Mouse (Mus musculus): Measurements from ENCODE around the gene Ikzf3. TPM values are rescaled to one million over a fixed set of nuclear protein-coding genes. Genes with fewer than 3 reads are reported as not detected.

The Ikzf3 gene
- polyA plus RNA-seq, 1 experiment from 2014 or later, result not detected

DNA sequence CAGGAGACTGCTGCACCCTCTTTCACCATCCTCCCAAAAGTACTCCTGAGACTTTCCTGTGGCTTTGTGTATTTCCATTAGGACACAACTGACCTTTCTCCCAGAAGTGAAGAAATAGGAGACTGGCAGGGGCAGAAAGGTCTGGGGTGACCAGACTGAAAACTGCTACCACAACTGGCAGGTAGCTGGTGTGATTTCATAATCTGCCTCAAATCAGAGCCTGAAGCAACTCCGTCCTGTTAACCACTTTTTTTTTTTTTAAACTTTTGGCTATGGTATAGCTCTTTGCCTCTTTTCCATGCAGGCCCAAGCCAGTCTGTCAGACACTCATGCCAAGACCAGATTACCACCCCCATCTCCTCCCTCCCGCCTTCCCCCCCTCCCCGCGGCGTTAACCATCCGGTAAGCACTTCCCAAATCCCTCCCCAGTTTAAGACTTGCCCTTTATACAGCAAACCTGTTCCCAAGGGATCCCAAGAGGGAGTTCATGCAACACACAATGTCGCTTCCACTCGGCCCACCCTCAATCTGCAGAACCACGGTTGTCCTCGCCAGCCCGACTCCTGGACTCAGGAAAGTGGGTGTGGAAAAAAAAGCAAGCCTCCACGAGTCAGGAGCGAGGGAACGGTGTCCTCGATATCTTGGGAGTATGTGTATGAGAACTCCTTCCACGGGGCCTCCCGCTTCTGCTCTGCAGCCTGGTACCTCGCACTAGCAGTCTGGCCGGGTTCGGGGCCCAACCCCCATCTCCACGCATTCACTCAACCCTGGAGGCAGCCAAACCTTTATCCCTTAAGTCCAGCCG lies 40.5 kb upstream of the Ikzf3 start:
- H3K4me2 ChIP-seq (ENCODE audit: low read depth), result peak overlapping the region; percentile 81
- peaks cover 23% of the 10 kb centered on the region for H3K4me1 ChIP-seq (ENCODE audit: control insufficient read depth, insufficient read depth, low read length)
- peak; percentile 39; the same call in 1 of the 2 replicates for ATAC-seq (ENCODE audit: insufficient read depth, low FRiP score, low TSS enrichment)
- H3K9ac ChIP-seq (ENCODE audit: low read length), result peak overlapping the region; percentile 76
- 3% methylated on average over 22 of the region's 22 CpGs for WGBS
- no peak for DNase-seq (ENCODE audit: low spot score)
- H3K4me3 ChIP-seq (ENCODE audit: low read depth, low read length), result peak overlapping the region; percentile 82
- H3K9me3 ChIP-seq (ENCODE audit: control insufficient read depth, low read length), result no peaks in the 10 kb centered on the region
- no peaks in the 10 kb centered on the region for H3K27me3 ChIP-seq (ENCODE audit: control insufficient read depth, insufficient read depth, low read length)
- peaks cover 7% of the 10 kb centered on the region for H3K36me3 ChIP-seq (ENCODE audit: control insufficient read depth, insufficient read depth, low read length)
- H3K27ac ChIP-seq (ENCODE audit: low read depth, low read length), result no peak overlapping the region

- H3K9ac ChIP-seq (ENCODE audit: low read length), result no peak overlapping the region
- WGBS, result 93% methylated on average over 6 of the region's 6 CpGs
- H3K36me3 ChIP-seq (ENCODE audit: control insufficient read depth, insufficient read depth, low read length), result peaks cover 7% of the 10 kb centered on the region
- peaks cover 23% of the 10 kb centered on the region for H3K4me1 ChIP-seq (ENCODE audit: control insufficient read depth, insufficient read depth, low read length)
- no peak overlapping the region for H3K4me3 ChIP-seq (ENCODE audit: low read depth, low read length)
- DNase-seq (ENCODE audit: low spot score), result no peak
- no peaks in the 10 kb centered on the region for H3K9me3 ChIP-seq (ENCODE audit: control insufficient read depth, low read length)
- no peaks in the 10 kb centered on the region for H3K27me3 ChIP-seq (ENCODE audit: control insufficient read depth, insufficient read depth, low read length)
- no peak overlapping the region for H3K27ac ChIP-seq (ENCODE audit: low read depth, low read length)
- H3K4me2 ChIP-seq (ENCODE audit: low read depth), result no peak overlapping the region
- ATAC-seq (ENCODE audit: insufficient read depth, low FRiP score, low TSS enrichment), result no peak
These were observed 38.9 kb upstream of the Ikzf3 start for GRCm38 (mm10) chr11:98584629-98585177.

GRCm38 (mm10) chr11:98584146-98584545 lies 38.3 kb upstream of the Ikzf3 start:
- H3K9ac ChIP-seq (ENCODE audit: low read length), result no peak overlapping the region
- no peak overlapping the region for H3K27ac ChIP-seq (ENCODE audit: low read depth, low read length)
- no peak overlapping the region for H3K4me3 ChIP-seq (ENCODE audit: low read depth, low read length)
- peaks cover 23% of the 10 kb centered on the region for H3K4me1 ChIP-seq (ENCODE audit: control insufficient read depth, insufficient read depth, low read length)
- no peak for ATAC-seq (ENCODE audit: insufficient read depth, low FRiP score, low TSS enrichment)
- H3K4me2 ChIP-seq (ENCODE audit: low read depth), result no peak overlapping the region
- no peaks in the 10 kb centered on the region for H3K9me3 ChIP-seq (ENCODE audit: control insufficient read depth, low read length)
- DNase-seq (ENCODE audit: low spot score), result no peak
- 45% methylated on average over 1 of the region's 1 CpGs for WGBS
- H3K36me3 ChIP-seq (ENCODE audit: control insufficient read depth, insufficient read depth, low read length), result peaks cover 7% of the 10 kb centered on the region
- no peaks in the 10 kb centered on the region for H3K27me3 ChIP-seq (ENCODE audit: control insufficient read depth, insufficient read depth, low read length)

GRCm38 (mm10) chr11:98583571-98583970 lies 37.7 kb upstream of the Ikzf3 start:
- 27% methylated on average over 3 of the region's 3 CpGs for WGBS
- H3K27me3 ChIP-seq (ENCODE audit: control insufficient read depth, insufficient read depth, low read length), result no peaks in the 10 kb centered on the region
- DNase-seq (ENCODE audit: low spot score) (no peak), ATAC-seq (ENCODE audit: insufficient read depth, low FRiP score, low TSS enrichment) (no peak)
- H3K4me2 ChIP-seq (ENCODE audit: low read depth), result no peak overlapping the region
- H3K9me3 ChIP-seq (ENCODE audit: control insufficient read depth, low read length), result no peaks in the 10 kb centered on the region
- no peak overlapping the region for H3K9ac ChIP-seq (ENCODE audit: low read length)
- H3K27ac ChIP-seq (ENCODE audit: low read depth, low read length), result no peak overlapping the region
- peaks cover 23% of the 10 kb centered on the region for H3K4me1 ChIP-seq (ENCODE audit: control insufficient read depth, insufficient read depth, low read length)
- H3K36me3 ChIP-seq (ENCODE audit: control insufficient read depth, insufficient read depth, low read length), result peaks cover 7% of the 10 kb centered on the region
- H3K4me3 ChIP-seq (ENCODE audit: low read depth, low read length), result no peak overlapping the region

- H3K9me3 ChIP-seq (ENCODE audit: control insufficient read depth, low read length), result no peaks in the 10 kb centered on the region
- no peak overlapping the region for H3K9ac ChIP-seq (ENCODE audit: low read length)
- ATAC-seq (ENCODE audit: insufficient read depth, low FRiP score, low TSS enrichment) (no peak), DNase-seq (ENCODE audit: low spot score) (no peak)
- H3K4me2 ChIP-seq (ENCODE audit: low read depth), result no peak overlapping the region
- H3K4me1 ChIP-seq (ENCODE audit: control insufficient read depth, insufficient read depth, low read length), result peaks cover 20% of the 10 kb centered on the region
- no peak overlapping the region for H3K27ac ChIP-seq (ENCODE audit: low read depth, low read length)
- 87% methylated on average over 3 of the region's 3 CpGs for WGBS
- no peak overlapping the region for H3K4me3 ChIP-seq (ENCODE audit: low read depth, low read length)
- H3K36me3 ChIP-seq (ENCODE audit: control insufficient read depth, insufficient read depth, low read length), result peaks cover 7% of the 10 kb centered on the region
- H3K27me3 ChIP-seq (ENCODE audit: control insufficient read depth, insufficient read depth, low read length), result no peaks in the 10 kb centered on the region
These were observed 37.4 kb upstream of the Ikzf3 start for GRCm38 (mm10) chr11:98583265-98583552.

DNA sequence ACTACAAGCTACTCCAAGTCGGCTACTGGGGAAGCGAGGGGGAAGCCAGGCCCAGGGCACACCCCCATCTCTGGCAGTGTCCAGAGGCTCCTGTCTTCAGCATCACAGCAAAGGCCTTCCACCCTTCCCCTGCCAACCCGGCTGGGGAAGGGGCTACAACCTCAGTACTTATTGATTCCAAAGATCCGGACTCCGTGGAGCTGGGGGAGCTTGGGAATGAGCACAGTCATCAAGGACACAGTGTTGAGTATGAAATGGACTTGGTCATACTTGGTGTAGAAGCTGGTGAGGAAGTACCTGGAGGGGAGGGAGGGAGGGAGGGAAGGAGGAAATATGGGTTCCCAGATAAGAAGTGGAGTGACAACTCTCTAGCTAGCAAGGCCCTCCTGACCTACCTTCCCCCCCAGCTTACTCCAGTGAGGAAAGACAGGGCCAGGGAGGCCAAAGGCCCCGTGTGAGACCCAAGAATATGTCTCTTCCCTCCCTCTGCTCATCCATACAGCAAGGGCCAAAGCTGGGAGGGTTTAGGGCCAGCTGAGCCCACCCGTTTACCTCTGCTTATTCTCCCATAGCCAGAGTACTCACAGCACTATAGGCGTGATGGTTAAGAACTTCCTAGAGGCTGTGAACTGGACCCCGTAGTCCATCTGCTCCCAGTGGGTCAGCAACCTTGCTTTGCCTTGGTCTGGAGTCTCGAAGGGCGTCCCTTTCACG lies 36.9 kb upstream of the Ikzf3 start:
- H3K36me3 ChIP-seq (ENCODE audit: control insufficient read depth, insufficient read depth, low read length), result peaks cover 7% of the 10 kb centered on the region
- no peaks in the 10 kb centered on the region for H3K9me3 ChIP-seq (ENCODE audit: control insufficient read depth, low read length)
- no peak overlapping the region for H3K9ac ChIP-seq (ENCODE audit: low read length)
- ATAC-seq (ENCODE audit: insufficient read depth, low FRiP score, low TSS enrichment) (no peak), DNase-seq (ENCODE audit: low spot score) (no peak)
- H3K4me1 ChIP-seq (ENCODE audit: control insufficient read depth, insufficient read depth, low read length), result peaks cover 16% of the 10 kb centered on the region
- no peak overlapping the region for H3K4me3 ChIP-seq (ENCODE audit: low read depth, low read length)
- H3K27me3 ChIP-seq (ENCODE audit: control insufficient read depth, insufficient read depth, low read length), result no peaks in the 10 kb centered on the region
- H3K27ac ChIP-seq (ENCODE audit: low read depth, low read length), result no peak overlapping the region
- 89% methylated on average over 12 of the region's 12 CpGs for WGBS
- H3K4me2 ChIP-seq (ENCODE audit: low read depth), result peak overlapping the region; percentile 1; the same call in 1 of the 2 replicates

GRCm38 (mm10) chr11:98582030-98582388 lies 36.2 kb upstream of the Ikzf3 start:
- no peak overlapping the region for H3K27ac ChIP-seq (ENCODE audit: low read depth, low read length)
- peak overlapping the region; percentile 1; the same call in 1 of the 2 replicates for H3K4me2 ChIP-seq (ENCODE audit: low read depth)
- peaks cover 7% of the 10 kb centered on the region for H3K36me3 ChIP-seq (ENCODE audit: control insufficient read depth, insufficient read depth, low read length)
- DNase-seq (ENCODE audit: low spot score) (no peak), ATAC-seq (ENCODE audit: insufficient read depth, low FRiP score, low TSS enrichment) (no peak)
- H3K27me3 ChIP-seq (ENCODE audit: control insufficient read depth, insufficient read depth, low read length), result no peaks in the 10 kb centered on the region
- no peak overlapping the region for H3K9ac ChIP-seq (ENCODE audit: low read length)
- no peak overlapping the region for H3K4me3 ChIP-seq (ENCODE audit: low read depth, low read length)
- WGBS, result 87% methylated on average over 8 of the region's 8 CpGs
- H3K9me3 ChIP-seq (ENCODE audit: control insufficient read depth, low read length), result no peaks in the 10 kb centered on the region
- peaks cover 14% of the 10 kb centered on the region for H3K4me1 ChIP-seq (ENCODE audit: control insufficient read depth, insufficient read depth, low read length)

DNA sequence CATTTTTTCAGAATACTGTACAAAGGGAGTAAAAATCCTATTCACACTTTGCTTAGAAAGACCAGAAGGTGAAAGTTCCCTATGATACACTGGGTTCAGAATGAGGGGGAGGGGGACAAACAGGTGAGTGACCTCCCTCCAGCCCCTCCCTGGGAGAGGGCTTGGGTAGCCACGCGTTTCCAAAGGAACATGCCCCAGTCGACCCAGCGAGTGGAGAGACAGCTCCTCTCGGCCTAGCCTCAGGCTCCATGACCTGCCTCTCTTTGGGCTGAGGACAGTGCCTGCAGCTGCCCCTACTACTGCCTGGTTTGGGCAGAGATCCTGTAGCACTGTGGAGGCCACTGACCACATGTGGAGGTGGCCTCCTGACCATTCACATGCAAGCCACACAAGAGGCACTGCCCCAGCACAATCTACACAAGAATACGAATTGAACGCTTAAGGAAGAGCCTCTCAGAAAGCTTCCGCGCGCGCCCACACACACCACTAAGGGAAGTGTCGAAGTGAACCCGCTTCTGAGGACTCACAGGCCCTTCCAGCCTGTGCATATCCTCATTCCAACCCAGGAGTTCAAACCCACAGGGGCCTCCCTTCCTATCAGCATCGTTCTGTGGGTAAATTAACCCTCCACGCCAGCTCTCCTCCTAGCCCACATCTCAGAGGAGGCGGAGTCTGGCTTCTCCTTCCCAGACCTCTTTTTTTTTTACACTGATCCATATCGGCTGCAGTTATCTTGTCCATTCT lies 35.6 kb upstream of the Ikzf3 start:
- Histone ChIP-seq H3K27me3 (ENCODE audit: control insufficient read depth, insufficient read depth, low read length) (no peaks in the 10 kb centered on the region), H3K36me3 (ENCODE audit: control insufficient read depth, insufficient read depth, low read length) (peaks cover 7% of the 10 kb centered on the region), H3K9ac (ENCODE audit: low read length) (no peak overlapping the region), H3K9me3 (ENCODE audit: control insufficient read depth, low read length) (no peaks in the 10 kb centered on the region), H3K4me1 (ENCODE audit: control insufficient read depth, insufficient read depth, low read length) (peaks cover 12% of the 10 kb centered on the region), H3K27ac (ENCODE audit: low read depth, low read length) (no peak overlapping the region), H3K4me2 (ENCODE audit: low read depth) (no peak overlapping the region), H3K4me3 (ENCODE audit: low read depth, low read length) (no peak overlapping the region)
- no peak for ATAC-seq (ENCODE audit: insufficient read depth, low FRiP score, low TSS enrichment)
- DNase-seq (ENCODE audit: low spot score), result no peak
- WGBS, result 75% methylated on average over 17 of the region's 17 CpGs
